Mouse (Mus musculus) intestine, embryonic 14.5 days (tissue): ENCODE measurements around the gene Gle1. TPM values are rescaled to one million over a fixed set of nuclear protein-coding genes. Genes with fewer than 3 reads are reported as not detected.
"Not testable (repeated sequence)": the region's sequence is repeated elsewhere in the genome, so short reads cannot be mapped to it uniquely, and the experiment has no call there.

Source experiments
- ATAC-seq: fragments of 200-750 bp; cut with Nextera tagmentation; replicated peaks from 2 replicates; pipeline ENCODE4 v1.8.0; 2017; ENCODE audit warnings: low read depth, moderate number of reproducible peaks, moderate TSS enrichment, moderate library complexity; ENCODE audit not compliant: low FRiP score, low TSS enrichment
- DNase-seq: peaks from one replicate; pipeline ENCODE4 v3.0.0-alpha.2; 2018; ENCODE audit warnings: low spot score
- H3K27ac ChIP-seq: fragments of 300-500 bp; sonication (generic); 2 replicates; pipeline ENCODE4 v1.5.1; 2014; ENCODE audit warnings: low read depth, mild to moderate bottlenecking, control low read depth
- H3K27me3 ChIP-seq: fragments of 300-500 bp; sonication (generic); replicated peaks from 2 replicates; pipeline ENCODE4 v1.6.1; 2014; ENCODE audit warnings: low read length, control low read depth; ENCODE audit not compliant: control insufficient read depth, insufficient read depth
- H3K36me3 ChIP-seq: fragments of 300-500 bp; sonication (generic); 2 replicates; pipeline ENCODE4 v1.6.1; 2014; ENCODE audit warnings: low read length, control low read depth; ENCODE audit not compliant: control insufficient read depth, insufficient read depth
- H3K4me1 ChIP-seq: fragments of 300-500 bp; sonication (generic); replicated peaks from 2 replicates; pipeline ENCODE4 v1.6.1; 2014; ENCODE audit warnings: low read length, control low read depth, mixed read lengths; ENCODE audit not compliant: control insufficient read depth, insufficient read depth
- H3K4me2 ChIP-seq: fragments of 300-500 bp; sonication (generic); 2 replicates; pipeline ENCODE4 v1.6.1; 2014; ENCODE audit warnings: low read length
- H3K4me3 ChIP-seq: fragments of 300-500 bp; sonication (generic); 2 replicates; pipeline ENCODE4 v1.5.1; 2014; ENCODE audit warnings: low read depth, low read length, control low read depth, mixed read lengths
- H3K9ac ChIP-seq: fragments of 300-500 bp; sonication (generic); 2 replicates; pipeline ENCODE4 v1.6.1; 2014; ENCODE audit warnings: mild to moderate bottlenecking, low read length
- H3K9me3 ChIP-seq: fragments of 300-500 bp; sonication (generic); 2 replicates; pipeline ENCODE4 v1.6.1; 2016; ENCODE audit warnings: low read length, control low read depth; ENCODE audit not compliant: control insufficient read depth
- WGBS: fragments of 180-500 bp; shearing (Covaris S2); extraction: QIAGEN DNeasy Blood & Tissue Kit; methylation state at CpG from one replicate; pipeline ENCODE4 v1.1.7; 2014; 5-methylcytosine and 5-hydroxymethylcytosine counted together
- polyA plus RNA-seq: library from polyadenylated mRNA; unstranded; fragments of >200 nt; fragmentation: Nextera tagmentation; extraction: Ambion mirVana; gene quantifications from 2 replicates; pipeline ENCODE4 v1.2.1, GENCODE M21; 2014

Gle1 gene
- polyA plus RNA-seq, 1 experiment from 2014 or later, result 52.4 TPM

GRCm38 (mm10) chr2:29902194-29902593, 33.0 kb upstream of the Gle1 start:
- 90% methylated on average over 10 of the region's 10 CpGs for WGBS
- peaks cover 99% of the 10 kb centered on the region for H3K36me3 ChIP-seq

DNA sequence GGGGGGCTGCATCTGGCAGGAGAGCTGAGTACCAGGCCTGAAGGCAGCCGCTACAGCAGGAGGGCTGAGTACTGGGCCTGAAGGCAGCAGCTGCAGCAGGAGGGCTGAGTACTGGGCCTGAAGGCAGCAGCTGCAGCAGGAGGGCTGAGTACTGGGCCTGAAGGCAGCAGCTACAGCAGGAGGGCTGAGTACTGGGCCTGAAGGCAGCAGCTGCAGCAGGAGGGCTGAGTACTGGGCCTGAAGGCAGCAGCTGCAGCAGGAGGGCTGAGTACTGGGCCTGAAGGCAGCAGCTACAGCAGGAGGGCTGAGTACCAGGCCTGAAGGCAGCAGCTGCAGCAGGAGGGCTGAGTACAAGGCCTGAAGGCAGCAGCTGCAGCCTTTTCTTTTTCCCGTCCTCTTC, 27.1 kb upstream of the Gle1 start:
- H3K9me3 ChIP-seq, H3K4me2 ChIP-seq, H3K4me1 ChIP-seq, ATAC-seq, DNase-seq, H3K9ac ChIP-seq, H3K27me3 ChIP-seq, H3K4me3 ChIP-seq, H3K27ac ChIP-seq: not testable (repeated sequence)
- peaks cover 91% of the 10 kb centered on the region for H3K36me3 ChIP-seq
- WGBS, result 84% methylated on average over 2 of the region's 2 CpGs

More at GRCm38 (mm10) chr2:29902194-29902593, 33.0 kb upstream of the Gle1 start:
- Histone ChIP-seq H3K4me2 (no peak overlapping the region), H3K27ac (no peak overlapping the region), H3K27me3 (no peaks in the 10 kb centered on the region), H3K4me1 (no peaks in the 10 kb centered on the region), H3K9me3 (no peaks in the 10 kb centered on the region), H3K4me3 (no peak overlapping the region), H3K9ac (no peak overlapping the region)
- no peak for DNase-seq
- no peak for ATAC-seq

GRCm38 (mm10) chr2:29910042-29910441, 25.2 kb upstream of the Gle1 start:
- Histone ChIP-seq H3K9ac (no peak overlapping the region), H3K4me1 (no peaks in the 10 kb centered on the region), H3K9me3 (no peaks in the 10 kb centered on the region), H3K27ac (no peak overlapping the region), H3K4me2 (no peak overlapping the region), H3K36me3 (peaks cover 92% of the 10 kb centered on the region), H3K4me3 (no peak overlapping the region), H3K27me3 (no peaks in the 10 kb centered on the region)
- ATAC-seq (no peak), DNase-seq (no peak)
- WGBS, result 89% methylated on average over 2 of the region's 2 CpGs

GRCm38 (mm10) chr2:29917621-29918020, 17.6 kb upstream of the Gle1 start:
- DNase-seq (no peak), ATAC-seq (no peak)
- Histone ChIP-seq H3K27ac (no peak overlapping the region), H3K36me3 (peaks cover 91% of the 10 kb centered on the region), H3K9me3 (no peaks in the 10 kb centered on the region), H3K9ac (no peak overlapping the region), H3K4me1 (0 out of 2 replicates have a peak, but pooled peaks cover 5% of the 10 kb centered on the region), H3K4me2 (no peak overlapping the region), H3K4me3 (no peak overlapping the region), H3K27me3 (no peaks in the 10 kb centered on the region)
- WGBS, result 90% methylated on average over 11 of the region's 11 CpGs

- ATAC-seq (0 out of 2 replicates have a peak, but pooled peaks have one; percentile 47), DNase-seq (peak; percentile 69)
- Histone ChIP-seq H3K4me3 (no peak overlapping the region), H3K27ac (no peak overlapping the region), H3K4me2 (no peak overlapping the region), H3K27me3 (no peaks in the 10 kb centered on the region), H3K9me3 (no peaks in the 10 kb centered on the region), H3K9ac (no peak overlapping the region), H3K4me1 (0 out of 2 replicates have a peak, but pooled peaks cover 5% of the 10 kb centered on the region), H3K36me3 (peaks cover 91% of the 10 kb centered on the region)
- whole genome bisulfite sequencing, result 49% methylated on average over 11 of the region's 11 CpGs
Observed at GRCm38 (mm10) chr2:29922011-29922410, 13.2 kb upstream of the Gle1 start.

DNA sequence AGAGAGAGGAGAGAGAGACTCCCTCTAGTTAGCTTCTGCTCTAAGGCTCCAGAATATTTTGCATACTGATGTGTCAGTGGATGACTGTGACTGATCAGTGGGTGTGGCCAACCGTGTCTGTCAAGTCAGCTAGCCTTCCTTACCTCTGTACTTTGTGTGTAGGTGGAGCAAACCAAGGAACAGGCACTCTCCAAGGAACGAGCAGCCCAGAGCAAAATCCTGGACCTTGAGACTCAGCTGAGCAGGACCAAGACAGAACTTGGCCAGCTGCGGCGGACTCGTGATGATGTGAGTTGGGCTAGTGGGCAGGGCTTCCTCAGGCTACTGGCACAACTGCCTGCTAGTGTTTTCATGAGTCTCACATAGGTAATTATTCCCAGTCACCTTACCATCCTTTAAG, 8.7 kb upstream of the Gle1 start:
- Histone ChIP-seq H3K9me3 (no peaks in the 10 kb centered on the region), H3K4me1 (0 out of 2 replicates have a peak, but pooled peaks cover 5% of the 10 kb centered on the region), H3K9ac (no peak overlapping the region), H3K4me3 (no peak overlapping the region), H3K27me3 (no peaks in the 10 kb centered on the region), H3K36me3 (peaks cover 95% of the 10 kb centered on the region), H3K4me2 (no peak overlapping the region), H3K27ac (no peak overlapping the region)
- WGBS, result 90% methylated on average over 5 of the region's 5 CpGs
- ATAC-seq, result no peak
- DNase-seq, result no peak

- H3K4me2 ChIP-seq, result no peak overlapping the region
- no peaks in the 10 kb centered on the region for H3K4me1 ChIP-seq
- DNase-seq, result no peak
- peaks cover 55% of the 10 kb centered on the region for H3K36me3 ChIP-seq
- 90% methylated on average over 10 of the region's 10 CpGs for WGBS
- H3K4me3 ChIP-seq, result no peak overlapping the region
- no peaks in the 10 kb centered on the region for H3K27me3 ChIP-seq
- no peak for ATAC-seq
- H3K9ac ChIP-seq, result no peak overlapping the region
- H3K9me3 ChIP-seq, result no peaks in the 10 kb centered on the region
- no peak overlapping the region for H3K27ac ChIP-seq
Observed at GRCm38 (mm10) chr2:29930506-29930905, 4.7 kb upstream of the Gle1 start.

DNA sequence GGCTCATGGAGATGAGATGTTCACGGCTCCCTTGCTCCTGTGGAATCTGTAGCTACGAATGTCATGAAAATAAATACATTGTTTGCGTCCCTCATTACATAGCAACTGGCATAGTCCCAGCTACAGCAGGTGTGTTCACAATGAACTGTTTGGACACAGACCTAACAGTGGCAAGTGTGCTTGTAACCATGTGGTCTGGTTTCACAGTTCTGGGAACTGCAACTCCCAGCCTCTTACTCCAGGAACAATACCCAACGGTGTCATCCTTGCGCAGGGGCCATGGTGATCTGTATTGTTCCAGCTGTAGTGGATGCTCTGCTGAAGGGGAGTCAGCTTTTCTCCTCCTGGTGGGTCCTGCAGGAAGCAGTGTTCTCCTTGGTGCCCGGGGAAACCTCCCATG, 4.0 kb upstream of the Gle1 start:
- H3K27ac ChIP-seq, result no peak overlapping the region
- no peak overlapping the region for H3K4me3 ChIP-seq
- H3K4me2 ChIP-seq, result no peak overlapping the region
- DNase-seq (no peak), ATAC-seq (no peak)
- peaks cover 5% of the 10 kb centered on the region for H3K4me1 ChIP-seq
- 87% methylated on average over 6 of the region's 6 CpGs for WGBS
- H3K9ac ChIP-seq, result no peak overlapping the region
- no peaks in the 10 kb centered on the region for H3K27me3 ChIP-seq
- H3K36me3 ChIP-seq, result peaks cover 49% of the 10 kb centered on the region
- H3K9me3 ChIP-seq, result no peaks in the 10 kb centered on the region

DNA sequence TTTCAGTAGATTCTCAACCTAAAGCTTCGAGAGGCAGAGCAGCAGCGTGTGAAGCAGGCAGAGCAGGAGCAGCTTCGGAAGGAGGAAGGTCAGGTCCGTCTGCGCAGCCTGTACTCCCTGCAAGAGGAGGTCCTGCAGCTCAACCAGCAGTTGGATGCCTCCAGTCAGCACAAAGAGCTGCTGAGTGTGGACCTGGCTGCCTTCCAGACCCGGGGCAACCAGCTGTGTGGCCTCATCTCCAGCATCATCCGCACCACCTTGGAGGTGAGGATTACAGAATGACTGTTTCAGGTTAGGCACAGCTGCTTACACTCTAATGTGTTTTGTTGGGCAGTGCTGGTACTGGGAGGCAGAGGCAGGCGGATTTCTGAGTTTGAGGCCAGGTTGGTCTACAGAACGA, 4.8 kb downstream of the Gle1 start:
- peaks cover 62% of the 10 kb centered on the region for H3K36me3 ChIP-seq
- H3K4me1 ChIP-seq, result peaks cover 6% of the 10 kb centered on the region

More for the DNA sequence above, 4.8 kb downstream of the Gle1 start:
- no peak for DNase-seq
- H3K9me3 ChIP-seq, result no peaks in the 10 kb centered on the region
- H3K27me3 ChIP-seq, result no peaks in the 10 kb centered on the region
- no peak overlapping the region for H3K27ac ChIP-seq
- no peak for ATAC-seq
- no peak overlapping the region for H3K4me3 ChIP-seq
- H3K4me2 ChIP-seq, result no peak overlapping the region
- H3K9ac ChIP-seq, result no peak overlapping the region
- WGBS, result 90% methylated on average over 9 of the region's 9 CpGs
